ENCODE assay signal across 11 mouse cellular contexts in genomic region chr13:59992780-59993501, GRCm38 (mm10).
A peak's percentile ranks its signal among the peaks of the same experiment; 100 is the strongest.
DNase-seq lines count a peak whose midpoint lies in the region; ATAC-seq lines count a peak whose summit lies in the region.
"Had no signal": no experiment of that assay in that cellular context is flagged by ENCODE, and none has a peak within 500 bp of the region (broad histone marks: within the 10 kb centered on the region; RNA-seq: fewer than 3 reads in every experiment).

No protein-coding gene starts in this region.

- no peaks in the 10 kb centered on the region for H3K9me3 ChIP-seq in midbrain, embryonic 10.5 days (replicated peaks)
- H3K9me3 ChIP-seq in midbrain, embryonic 14.5 days (ENCODE audit: control insufficient read depth, low read length), result no peaks in the 10 kb centered on the region
- H3K9me3 ChIP-seq in forebrain, embryonic 13.5 days (replicated peaks), result peaks cover 5% of the 10 kb centered on the region; the same call in 1 of the 2 replicates
- no peaks in the 10 kb centered on the region for H3K9me3 ChIP-seq in hindbrain, embryonic 13.5 days
- no peaks in the 10 kb centered on the region for H3K9me3 ChIP-seq in neural tube, embryonic 15.5 days (replicated peaks)
- H3K9me3 ChIP-seq: liver, embryonic 15.5 days; neural tube, embryonic 12.5 days had no signal

- WGBS in midbrain, embryonic 10.5 days, result 59% methylated on average over 11 of the region's 11 CpGs
- 55% methylated on average over 11 of the region's 11 CpGs for WGBS in midbrain, embryonic 14.5 days
- WGBS in forebrain, embryonic 13.5 days, result 9% methylated on average over 11 of the region's 11 CpGs
- WGBS in hindbrain, embryonic 13.5 days, result 58% methylated on average over 11 of the region's 11 CpGs
- WGBS in neural tube, embryonic 15.5 days, result 57% methylated on average over 11 of the region's 11 CpGs

- no peaks in the 10 kb centered on the region for H3K36me3 ChIP-seq in midbrain, embryonic 10.5 days
- no peaks in the 10 kb centered on the region for H3K36me3 ChIP-seq in midbrain, embryonic 14.5 days (ENCODE audit: control insufficient read depth, insufficient read depth, low read length)
- no peaks in the 10 kb centered on the region for H3K36me3 ChIP-seq in forebrain, embryonic 13.5 days (ENCODE audit: poor library complexity, severe bottlenecking)
- no peaks in the 10 kb centered on the region for H3K36me3 ChIP-seq in hindbrain, embryonic 13.5 days
- H3K36me3 ChIP-seq in neural tube, embryonic 15.5 days, result no peaks in the 10 kb centered on the region
- H3K36me3 ChIP-seq: liver, embryonic 15.5 days; neural tube, embryonic 12.5 days had no signal

- no peak overlapping the region for H3K27ac ChIP-seq in midbrain, embryonic 10.5 days (replicated peaks)
- H3K27ac ChIP-seq in midbrain, embryonic 14.5 days (replicated peaks; ENCODE audit: low read depth, low read length), result no peak overlapping the region
- peak overlapping the region; percentile 67 for H3K27ac ChIP-seq in forebrain, embryonic 13.5 days
- 0 out of 2 replicates have a peak overlapping the region, but pooled peaks have one; percentile 5 for H3K27ac ChIP-seq in hindbrain, embryonic 13.5 days
- 0 out of 2 replicates have a peak overlapping the region, but pooled peaks have one; percentile 6 for H3K27ac ChIP-seq in neural tube, embryonic 15.5 days (replicated peaks)
- H3K27ac ChIP-seq: liver, embryonic 15.5 days; neural tube, embryonic 12.5 days had no signal

- ATAC-seq in midbrain, embryonic 14.5 days (ENCODE audit: low FRiP score, low TSS enrichment), result no peak
- peak; percentile 83 for ATAC-seq in forebrain, embryonic 13.5 days
- ATAC-seq in hindbrain, embryonic 13.5 days (ENCODE audit: low FRiP score), result peak; percentile 46
- peak; percentile 68 for ATAC-seq in neural tube, embryonic 15.5 days (ENCODE audit: low FRiP score)

- no peak overlapping the region for H3K4me3 ChIP-seq in midbrain, embryonic 10.5 days
- H3K4me3 ChIP-seq in midbrain, embryonic 14.5 days (replicated peaks; ENCODE audit: low read depth, low read length), result no peak overlapping the region
- H3K4me3 ChIP-seq in forebrain, embryonic 13.5 days, result no peak overlapping the region
- no peak overlapping the region for H3K4me3 ChIP-seq in hindbrain, embryonic 13.5 days
- H3K4me3 ChIP-seq in neural tube, embryonic 15.5 days (replicated peaks), result no peak overlapping the region
- H3K4me3 ChIP-seq: liver, embryonic 15.5 days; neural tube, embryonic 12.5 days had no signal

- no peak overlapping the region for H3K9ac ChIP-seq in midbrain, embryonic 14.5 days (replicated peaks; ENCODE audit: low read length)
- H3K9ac ChIP-seq in forebrain, embryonic 13.5 days, result no peak overlapping the region
- no peak overlapping the region for H3K9ac ChIP-seq in hindbrain, embryonic 13.5 days
- H3K9ac ChIP-seq in neural tube, embryonic 15.5 days (replicated peaks), result no peak overlapping the region
- H3K9ac ChIP-seq: liver, embryonic 15.5 days; neural tube, embryonic 12.5 days had no signal

- peaks cover 32% of the 10 kb centered on the region for H3K4me1 ChIP-seq in midbrain, embryonic 10.5 days
- no peaks in the 10 kb centered on the region for H3K4me1 ChIP-seq in midbrain, embryonic 14.5 days (ENCODE audit: control insufficient read depth, insufficient read depth, low read length)
- peaks cover 37% of the 10 kb centered on the region for H3K4me1 ChIP-seq in forebrain, embryonic 13.5 days
- H3K4me1 ChIP-seq in hindbrain, embryonic 13.5 days (replicated peaks), result 0 out of 2 replicates have a peak, but pooled peaks cover 11% of the 10 kb centered on the region
- H3K4me1 ChIP-seq in neural tube, embryonic 15.5 days, result no peaks in the 10 kb centered on the region
- H3K4me1 ChIP-seq: liver, embryonic 15.5 days had no signal

- DNase-seq in midbrain, embryonic 10.5 days (ENCODE audit: low spot score), result peak; percentile 27
- DNase-seq in midbrain, embryonic 14.5 days, result no peak
- no peak for DNase-seq in liver
- no peak for DNase-seq in B cell, adult 2 months
- no peak for DNase-seq in adrenal gland, adult 8-10 months
- DNase-seq: right cerebral cortex, postnatal 25 days had no signal

- no peak overlapping the region for H3K4me2 ChIP-seq in midbrain, embryonic 14.5 days (ENCODE audit: low read length)
- no peak overlapping the region for H3K4me2 ChIP-seq in forebrain, embryonic 13.5 days
- H3K4me2 ChIP-seq in hindbrain, embryonic 13.5 days, result no peak overlapping the region
- no peak overlapping the region for H3K4me2 ChIP-seq in neural tube, embryonic 15.5 days
- H3K4me2 ChIP-seq: liver, embryonic 15.5 days; neural tube, embryonic 12.5 days had no signal

- H3K27me3 ChIP-seq in midbrain, embryonic 10.5 days (ENCODE audit: low read depth, poor library complexity, severe bottlenecking), result no peaks in the 10 kb centered on the region
- no peaks in the 10 kb centered on the region for H3K27me3 ChIP-seq in midbrain, embryonic 14.5 days (ENCODE audit: control insufficient read depth, insufficient read depth, low read length)
- no peaks in the 10 kb centered on the region for H3K27me3 ChIP-seq in forebrain, embryonic 13.5 days
- no peaks in the 10 kb centered on the region for H3K27me3 ChIP-seq in hindbrain, embryonic 13.5 days
- no peaks in the 10 kb centered on the region for H3K27me3 ChIP-seq in neural tube, embryonic 15.5 days (replicated peaks)
- H3K27me3 ChIP-seq: liver, embryonic 15.5 days; neural tube, embryonic 12.5 days had no signal

Comparison
In these comparisons a context has a peak if more than half of its experiments do, and no peak if none do; other contexts are left out.
1. H3K27ac ChIP-seq: peak in forebrain, embryonic 13.5 days (single experiment), hindbrain, embryonic 13.5 days (single experiment) and neural tube, embryonic 15.5 days (single experiment); none in midbrain, embryonic 10.5 days (single experiment) and midbrain, embryonic 14.5 days (single experiment).